Mouse (Mus musculus) ES-Bruce4 (cell line): ENCODE results near the gene Dock10.

Experiments
- CTCF ChIP-seq: IDR thresholded peaks from one replicate; pipeline ENCODE4 v1.8.1; 2011; ENCODE audit warnings: low read depth, low read length
- POLR2A ChIP-seq: IDR thresholded peaks from one replicate; pipeline ENCODE4 v1.8.1; 2011; ENCODE audit warnings: low read length; ENCODE audit not compliant: insufficient read depth

DNA sequence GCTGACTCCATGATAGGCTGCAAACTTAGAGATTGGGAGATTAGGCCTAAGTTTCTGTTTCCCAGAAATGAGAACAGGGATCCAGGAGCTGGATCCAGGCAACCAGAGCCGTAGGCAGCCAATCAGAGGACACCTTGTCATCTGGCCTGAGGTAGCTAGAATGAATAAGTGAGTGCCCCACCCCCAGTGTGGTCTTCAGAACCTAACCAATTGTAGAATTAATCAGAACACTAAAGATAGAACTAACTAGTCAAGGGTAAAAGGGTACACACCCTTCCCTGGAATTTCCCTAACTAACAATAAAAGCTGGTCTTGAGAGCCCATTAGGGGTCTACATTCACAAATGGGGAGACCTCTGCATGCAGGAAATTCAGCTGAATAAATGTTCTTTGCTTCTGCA is 135.7 kb downstream of the Dock10 start:
- TF ChIP-seq CTCF, result no peak
- TF ChIP-seq POLR2A, result no peak
